Mouse (Mus musculus) gastrocnemius, postnatal 25 days (tissue): ENCODE results near the gene Qrfp. TPM values are rescaled to one million over a fixed set of nuclear protein-coding genes. Genes with fewer than 3 reads are reported as not detected.
A peak's percentile ranks its signal among the peaks of the same experiment; 100 is the strongest.

ENCODE experiments used
- DNase-seq: peaks from one replicate; pipeline ENCODE4 v3.0.0; 2022
- long read RNA-seq, 2 experiments: library from polyadenylated mRNA; stranded (forward); transcript quantifications; one replicate each; pipeline ENCODE4 v2.0.0; 2021
- total RNA-seq, 2 experiments: library from RNA; stranded (reverse); gene quantifications; 1 replicate in 1 of 2; 2 replicates in 1 of 2; pipeline ENCODE4 v1.2.3; 2021

The Qrfp gene
- not detected for total RNA-seq
- long read RNA-seq, experiment 1: 0 reads
- long read RNA-seq, experiment 2: 0 reads

GRCm38 (mm10) chr2:31810444-31810843 is at the start of gene Qrfp:
TSS of gene Qrfp (minus strand) at chr2:31810580.
- no peak for DNase-seq

DNA sequence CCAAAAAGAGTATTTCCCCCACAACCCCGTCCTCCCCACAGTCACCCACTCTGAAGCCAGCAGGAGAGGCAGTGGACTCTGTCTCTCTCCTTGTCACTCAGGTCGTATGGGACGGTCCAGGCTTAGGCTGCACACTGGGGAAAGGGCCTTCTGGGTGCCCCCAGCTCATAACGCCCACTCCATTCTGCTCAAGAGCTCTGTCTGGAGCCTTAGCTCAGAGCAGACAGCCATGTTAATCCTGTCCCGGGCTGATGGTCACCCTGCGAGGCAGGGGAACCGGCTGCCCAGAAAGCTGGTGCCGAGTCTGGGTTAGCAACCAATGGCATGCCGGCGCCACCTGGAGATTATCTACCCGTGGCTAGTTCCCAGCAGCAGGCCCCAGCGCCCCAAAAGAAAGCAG is 48.1 kb upstream of the Qrfp start:
- DNase-seq: no peak

DNA sequence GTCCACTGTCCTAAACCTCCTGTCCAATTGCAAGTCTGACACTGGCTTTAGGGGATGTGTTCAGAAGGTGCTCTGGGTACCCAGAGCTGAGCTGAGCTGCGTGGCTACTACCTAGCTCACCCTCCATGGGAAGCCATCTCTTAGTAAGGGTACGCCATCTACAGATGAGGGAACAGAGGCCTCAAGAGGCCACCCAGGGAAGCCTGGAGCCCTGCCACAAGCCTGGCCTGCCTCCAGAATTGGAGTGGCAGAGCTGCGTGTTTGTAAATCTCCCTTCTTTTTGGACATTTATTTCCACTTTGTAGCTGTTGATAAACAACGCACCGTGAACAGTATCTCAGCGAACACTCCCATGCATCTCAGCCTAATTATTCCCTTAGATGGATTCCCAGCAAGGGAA is 46.8 kb upstream of the Qrfp start:
- no peak for DNase-seq

- DNase-seq: no peak
These were observed 45.6 kb upstream of the Qrfp start for GRCm38 (mm10) chr2:31855991-31856390.

- DNase-seq: no peak
These were observed 39.8 kb upstream of the Qrfp start for GRCm38 (mm10) chr2:31850141-31850540.

- no peak for DNase-seq
These were observed 37.5 kb upstream of the Qrfp start for GRCm38 (mm10) chr2:31847908-31848307.

- DNase-seq: no peak
These were observed 36.6 kb upstream of the Qrfp start for GRCm38 (mm10) chr2:31846692-31847660.

DNA sequence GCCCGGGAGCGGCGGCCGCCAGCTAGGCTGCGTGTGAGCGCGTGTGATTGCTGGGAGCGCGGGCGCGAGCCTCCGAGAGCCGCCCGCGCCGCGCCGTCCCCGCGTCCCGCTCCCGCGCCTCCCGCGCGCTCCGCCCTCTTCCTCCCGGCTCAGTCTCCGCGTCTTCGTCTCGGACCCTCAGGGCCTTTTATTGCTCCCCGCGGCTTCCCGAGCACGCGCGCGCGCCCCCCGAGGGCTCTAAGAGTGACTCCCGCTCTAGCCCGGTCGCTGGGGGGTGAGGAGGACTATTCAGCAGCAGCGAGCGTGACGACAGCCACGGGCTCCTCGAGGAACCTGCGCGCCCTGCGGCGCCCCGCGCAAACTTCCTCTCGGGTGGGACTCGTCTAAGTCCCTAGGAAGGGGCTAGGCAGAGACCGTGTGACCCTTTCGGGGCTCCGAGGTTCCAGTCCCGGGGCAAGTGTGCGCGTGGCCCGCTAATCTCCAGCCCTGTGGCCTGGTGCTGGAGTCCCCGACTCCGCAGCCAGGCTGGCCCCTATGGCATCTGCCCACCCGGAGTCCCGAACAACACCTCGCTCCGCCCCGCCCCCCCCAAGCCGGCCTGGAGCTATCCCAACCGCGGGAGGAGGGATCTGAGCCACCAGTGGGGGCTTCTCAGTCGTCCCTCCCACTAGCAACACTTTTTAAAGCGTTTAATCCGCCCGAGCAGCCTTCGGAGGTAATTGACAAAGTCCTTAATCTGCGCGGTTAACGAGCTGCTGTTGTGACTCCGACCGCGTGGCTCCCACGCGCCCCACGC is 35.7 kb upstream of the Qrfp start, which contains the start of gene Fibcd1:
TSS of gene Fibcd1 (minus strand) at position 110 of the 796 bp plus-strand sequence.
- no peak for DNase-seq

GRCm38 (mm10) chr2:31845512-31845895 is 35.1 kb upstream of the Qrfp start:
- DNase-seq: no peak

GRCm38 (mm10) chr2:31844729-31845136 is 34.4 kb upstream of the Qrfp start:
- DNase-seq: no peak

- DNase-seq: no peak
These were observed 28.5 kb upstream of the Qrfp start for GRCm38 (mm10) chr2:31838868-31839267.

- no peak for DNase-seq
These were observed 26.6 kb upstream of the Qrfp start for GRCm38 (mm10) chr2:31836985-31837384.

DNA sequence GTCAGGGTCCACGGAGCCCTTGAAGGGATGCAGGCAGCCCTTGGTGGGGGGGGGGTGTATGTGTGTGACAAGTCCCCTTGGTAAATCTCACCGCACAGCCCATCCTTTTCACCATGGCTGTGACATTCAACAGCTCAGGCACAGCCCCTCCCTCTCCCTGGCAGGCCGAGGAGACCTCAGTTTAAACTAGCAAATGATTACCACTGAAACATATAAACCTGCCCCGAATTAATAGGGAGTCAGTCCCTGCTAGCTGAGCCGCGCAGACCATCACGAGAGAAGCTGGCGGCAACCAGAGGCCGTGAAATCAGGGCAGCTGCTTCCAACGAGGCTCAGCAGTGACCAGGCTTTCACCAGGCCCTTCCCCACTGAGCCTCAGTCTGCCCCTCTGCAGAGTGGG is 25.7 kb upstream of the Qrfp start:
- DNase-seq: no peak

DNA sequence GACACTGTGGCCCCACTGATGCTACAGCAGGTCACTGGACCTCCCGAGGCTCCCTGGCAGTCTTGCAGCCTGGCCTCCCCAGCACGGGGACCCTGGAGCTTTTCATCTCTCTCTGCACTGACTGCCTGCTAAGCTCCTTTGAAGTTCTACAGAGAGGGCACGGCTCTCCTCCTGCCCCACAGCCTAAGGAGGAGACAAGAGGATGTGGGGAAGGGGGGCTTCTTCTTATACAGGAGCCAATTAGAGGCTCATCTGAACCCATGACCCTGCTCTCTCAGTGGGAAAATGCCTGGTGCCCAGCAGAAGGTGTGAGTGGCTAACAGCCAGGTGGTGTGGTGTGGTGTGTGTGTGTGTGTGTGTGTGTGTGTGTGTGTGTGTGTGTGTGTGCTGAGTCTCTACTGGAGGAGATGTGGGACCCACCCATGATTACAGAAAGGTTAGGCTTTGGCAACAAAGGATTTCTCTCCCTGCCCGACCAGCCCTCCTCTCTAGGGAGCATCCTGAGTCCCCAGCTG is 18.0 kb upstream of the Qrfp start:
- no peak for DNase-seq

- no peak for DNase-seq
These were observed 17.5 kb upstream of the Qrfp start for GRCm38 (mm10) chr2:31827877-31828276.

- DNase-seq: peak; percentile 28
These were observed 16.0 kb upstream of the Qrfp start for GRCm38 (mm10) chr2:31826094-31827085.

DNA sequence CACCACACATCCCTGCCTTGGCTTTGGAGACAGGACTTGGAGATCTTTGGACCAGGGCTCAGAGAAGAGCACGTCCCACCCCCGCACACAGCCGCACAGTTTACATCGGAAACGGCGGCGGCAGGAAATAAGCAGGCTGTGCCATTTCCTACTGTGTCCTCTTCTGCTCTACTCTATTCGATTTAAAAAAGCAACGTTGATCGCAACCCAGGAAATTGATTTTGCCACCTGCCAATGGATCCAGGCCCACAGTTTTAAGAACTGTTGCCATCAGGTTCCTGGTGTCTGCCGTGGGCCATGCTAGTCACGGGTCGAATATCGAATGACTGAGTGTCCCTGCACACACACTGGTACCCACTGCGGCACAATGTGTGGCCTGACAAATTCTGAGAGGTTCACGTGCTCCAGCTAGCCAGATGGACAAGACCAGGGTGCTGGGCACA is 15.1 kb upstream of the Qrfp start:
- no peak for DNase-seq

- no peak for DNase-seq
These were observed 13.8 kb upstream of the Qrfp start for GRCm38 (mm10) chr2:31823933-31824730.

GRCm38 (mm10) chr2:31822524-31823371 is 12.4 kb upstream of the Qrfp start:
- DNase-seq: no peak

- DNase-seq: no peak
These were observed 5.0 kb upstream of the Qrfp start for GRCm38 (mm10) chr2:31815367-31815766.
